Mouse (Mus musculus) C2C12 (cell line): ENCODE results near the gene Cep41.

ENCODE experiments used
- CEBPB ChIP-seq: IDR thresholded peaks from one replicate; pipeline ENCODE4 v1.6.1; 2011; ENCODE audit warnings: low read depth, mild to moderate bottlenecking, control low read depth, moderate library complexity
- CTCF ChIP-seq: IDR thresholded peaks from one replicate; pipeline ENCODE4 v1.5.1; 2011; ENCODE audit not compliant: control insufficient read depth, insufficient read depth, insufficient read length
- FOSL1 ChIP-seq: IDR thresholded peaks from one replicate; pipeline ENCODE4 v1.8.0; 2011; ENCODE audit warnings: mild to moderate bottlenecking, low read length; ENCODE audit not compliant: poor library complexity, insufficient read depth, severe bottlenecking
- MAX ChIP-seq: IDR thresholded peaks from one replicate; pipeline ENCODE4 v1.6.1; 2011; ENCODE audit warnings: mild to moderate bottlenecking, control low read depth
- MYOD1 ChIP-seq: IDR thresholded peaks from one replicate; pipeline ENCODE4 v1.6.1; 2011; ENCODE audit warnings: low read depth; ENCODE audit not compliant: control insufficient read depth, insufficient read length
- MYOG ChIP-seq: IDR thresholded peaks from one replicate; pipeline ENCODE4 v1.6.1; 2011; ENCODE audit not compliant: control insufficient read depth, insufficient read length; ENCODE audit errors: extremely low read depth
- USF1 ChIP-seq: IDR thresholded peaks from one replicate; pipeline ENCODE4 v1.6.1; 2011; ENCODE audit warnings: low read depth, mild to moderate bottlenecking, control low read depth, moderate library complexity

DNA sequence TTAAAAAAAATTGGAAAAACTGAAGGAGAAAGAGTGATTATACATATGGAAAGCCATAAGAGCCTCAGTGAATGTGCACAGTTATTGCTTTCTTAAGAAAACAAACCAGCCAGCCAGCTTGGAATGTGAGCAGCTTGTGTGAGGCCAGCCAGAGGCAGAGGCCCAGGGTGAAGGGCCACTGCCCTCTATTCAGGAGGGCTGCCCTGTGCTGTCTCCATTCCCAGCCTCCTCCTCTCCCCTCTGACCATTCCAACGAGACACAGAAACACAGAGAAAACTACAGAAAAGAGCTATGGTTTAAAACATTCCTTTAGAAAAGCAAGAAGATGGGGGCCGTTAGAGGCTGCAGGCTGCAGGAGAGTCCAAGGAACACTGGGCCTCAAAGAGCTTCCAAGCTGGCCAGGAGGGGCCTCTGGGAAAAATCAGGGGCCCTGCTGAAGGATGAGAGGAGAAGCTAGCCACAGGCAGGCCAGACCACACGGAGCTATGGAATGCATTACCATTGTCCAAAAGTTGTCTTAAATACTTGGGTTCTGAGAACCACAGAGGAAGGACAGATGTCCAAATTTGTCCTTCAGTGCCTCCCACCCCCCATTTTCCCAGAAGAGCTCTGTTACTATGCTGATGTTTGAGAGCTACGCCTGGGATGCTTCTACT, 57.2 kb downstream of the Cep41 start:
- TF ChIP-seq CTCF (no peak), MYOD1 (no peak), FOSL1 (no peak), MAX (no peak), USF1 (no peak), MYOG (no peak), CEBPB (no peak)
